Mouse (Mus musculus): ENCODE data around the gene Gm4778.
"Not testable (repeated sequence)": the region's sequence is repeated elsewhere in the genome, so short reads cannot be mapped to it uniquely, and the experiment has no call there.

Gm4778 gene

DNA sequence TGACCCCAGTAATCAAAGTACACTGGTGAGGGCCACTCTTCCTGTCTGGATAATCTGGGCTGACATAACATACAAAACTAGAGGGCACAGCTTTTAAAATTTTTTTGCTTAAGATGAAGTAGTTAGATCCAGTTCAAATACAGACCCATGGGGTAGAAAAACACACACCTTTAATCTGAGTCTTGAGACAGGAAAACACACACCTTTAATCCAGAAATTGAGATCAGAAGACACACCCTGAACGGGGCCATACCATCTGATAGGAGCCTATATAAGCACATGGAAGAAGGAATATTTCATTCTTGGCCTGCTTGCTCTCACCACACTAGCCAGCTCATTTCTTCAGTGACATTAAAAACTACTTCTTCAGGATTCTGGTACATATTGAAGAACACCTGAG lies at the start of gene Gm4778:
TSS of gene Gm4778 (plus strand) at position 301 of the 400 bp plus-strand sequence.
- DNase-seq (ENCODE audit: inconsistent ontology term) = not testable (repeated sequence)

DNA sequence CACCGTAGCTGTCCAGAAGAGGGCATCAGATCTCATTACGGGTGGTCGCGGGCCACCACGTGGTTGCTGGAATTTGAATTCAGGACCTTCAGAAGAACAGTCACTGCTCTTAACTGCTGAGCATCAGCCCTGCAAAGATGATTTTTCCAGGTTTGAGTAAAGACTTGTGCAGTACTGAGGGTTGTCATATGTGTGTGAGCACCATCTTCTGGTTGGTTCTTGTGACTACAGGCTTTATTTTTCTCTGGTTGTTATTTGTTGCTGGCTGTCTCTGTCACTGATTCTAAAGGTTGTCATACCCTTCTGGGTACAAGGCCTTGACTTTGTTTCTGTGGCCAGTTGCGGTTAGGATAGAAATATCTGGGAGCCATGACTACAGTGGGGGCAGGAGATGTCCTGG lies 3.2 kb upstream of the Gm4778 start:
- DNase-seq (ENCODE audit: inconsistent ontology term) = peak; percentile 21

DNA sequence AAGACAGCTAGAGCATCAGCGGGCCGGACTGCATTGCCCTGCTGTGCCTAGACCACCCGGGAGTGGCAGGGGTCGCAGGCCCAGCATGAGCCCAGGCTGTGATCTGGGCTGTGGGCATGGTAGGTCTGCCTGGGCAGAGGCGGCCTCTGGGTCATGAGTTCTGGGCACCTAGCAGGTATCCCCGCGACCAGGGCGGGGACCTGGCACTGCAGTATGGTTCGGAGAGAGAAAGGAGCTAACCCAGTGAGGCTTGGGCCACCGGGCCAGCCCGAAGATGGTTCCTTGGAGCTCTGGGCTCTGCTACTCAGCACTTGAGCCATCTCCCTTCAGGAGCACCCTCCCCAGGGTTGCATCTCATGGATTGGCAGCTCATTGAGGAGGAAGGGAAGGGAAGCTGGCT lies 12.2 kb downstream of the Gm4778 start:
- DNase-seq (ENCODE audit: inconsistent ontology term) = no peak

DNA sequence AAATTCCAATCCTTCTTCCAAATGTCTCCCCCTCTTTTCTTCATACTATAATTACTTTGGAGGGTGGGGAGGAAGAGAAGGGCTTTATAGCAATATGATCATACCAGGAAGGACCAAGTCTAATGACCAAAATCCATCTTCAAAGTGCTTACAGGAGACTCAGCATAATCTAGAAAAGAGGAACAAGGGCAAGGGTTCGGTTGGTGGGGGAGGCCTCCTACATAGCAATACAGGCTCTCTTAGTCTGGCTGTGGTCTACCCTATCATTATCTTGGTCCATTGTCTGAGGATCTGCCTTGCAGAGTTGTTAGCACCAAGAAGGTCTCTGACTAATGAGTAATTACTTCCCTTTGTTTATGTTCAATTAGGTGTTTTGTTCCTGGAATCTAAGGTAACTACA lies 41.6 kb downstream of the Gm4778 start:
- no peak for DNase-seq (ENCODE audit: inconsistent ontology term)

DNA sequence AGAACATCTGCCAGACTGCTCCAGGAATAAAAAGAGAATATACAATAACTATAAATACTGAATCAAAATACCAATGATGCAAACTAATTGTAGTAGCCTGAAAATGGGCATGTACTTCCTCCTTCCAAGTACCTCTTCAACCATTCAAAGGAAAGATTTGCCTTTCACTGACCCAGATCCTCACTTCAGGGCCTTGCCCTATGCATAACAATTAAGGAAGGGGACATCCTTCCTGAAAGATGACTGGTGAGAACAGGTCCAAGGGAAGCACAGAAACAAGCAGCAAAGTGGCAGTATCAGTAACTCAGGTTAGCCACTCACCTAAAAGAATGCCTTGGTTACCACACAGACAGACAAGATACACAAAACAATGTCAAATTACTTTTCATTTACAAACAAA lies 43.1 kb downstream of the Gm4778 start:
- no peak for DNase-seq (ENCODE audit: inconsistent ontology term)

DNA sequence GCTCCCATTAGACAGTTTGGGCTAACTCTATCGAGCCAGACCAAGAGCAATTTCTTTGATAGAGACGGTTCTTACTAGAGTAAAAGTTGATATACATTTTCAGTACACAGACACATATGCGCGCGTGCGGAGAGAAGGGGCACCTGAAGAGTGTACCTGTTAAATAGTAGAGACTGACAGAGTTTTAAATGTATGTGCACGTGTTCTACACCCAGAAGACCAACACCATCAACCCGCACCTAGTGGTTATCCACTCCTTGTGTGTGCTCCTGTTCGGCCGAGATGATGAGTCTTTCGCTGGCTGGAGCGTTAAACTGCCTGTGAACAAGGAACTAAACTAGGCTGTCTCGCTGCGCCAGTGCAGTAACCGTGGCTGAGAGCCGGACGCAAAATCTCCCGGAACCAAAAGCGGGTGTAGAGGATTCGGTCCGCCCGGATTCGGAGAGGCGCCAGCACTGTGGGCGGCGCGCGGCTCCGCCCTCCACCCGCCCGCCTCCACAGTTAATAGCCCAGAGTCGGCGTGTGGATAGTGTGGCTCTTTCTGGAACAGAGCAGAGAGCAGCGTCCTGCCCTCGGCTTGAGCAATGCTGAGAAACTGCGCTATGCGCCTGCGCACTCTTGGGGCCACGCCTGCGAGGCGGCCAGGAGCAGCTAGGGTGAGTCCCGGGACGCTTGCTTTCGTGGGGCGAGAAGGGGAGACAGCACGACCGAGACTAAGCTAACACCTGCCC lies 46.0 kb downstream of the Gm4778 start, which contains the start of gene Them4:
TSS of gene Them4 (plus strand) at position 457 of the 731 bp plus-strand sequence.
- DNase-seq (ENCODE audit: inconsistent ontology term) = peak; percentile 98

DNA sequence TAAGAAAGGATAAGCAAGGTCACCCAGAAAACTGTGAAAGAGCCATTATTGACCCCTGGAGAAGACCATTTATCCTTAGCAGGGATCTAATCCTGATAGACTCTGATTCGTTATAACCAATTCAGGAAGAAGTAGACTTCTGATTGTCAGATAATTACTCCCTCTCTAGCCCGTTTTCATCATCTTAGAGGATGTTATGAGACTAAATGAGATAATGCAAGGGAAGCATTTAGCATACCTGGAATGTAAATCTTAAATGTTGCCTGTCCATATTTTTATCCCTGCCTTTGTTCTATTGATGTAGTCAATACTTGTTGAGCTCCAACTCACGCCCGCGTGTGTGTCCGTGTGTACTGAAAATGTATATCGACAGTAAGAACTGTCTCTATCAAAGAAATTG lies 46.7 kb downstream of the Gm4778 start:
- no peak for DNase-seq (ENCODE audit: inconsistent ontology term)

DNA sequence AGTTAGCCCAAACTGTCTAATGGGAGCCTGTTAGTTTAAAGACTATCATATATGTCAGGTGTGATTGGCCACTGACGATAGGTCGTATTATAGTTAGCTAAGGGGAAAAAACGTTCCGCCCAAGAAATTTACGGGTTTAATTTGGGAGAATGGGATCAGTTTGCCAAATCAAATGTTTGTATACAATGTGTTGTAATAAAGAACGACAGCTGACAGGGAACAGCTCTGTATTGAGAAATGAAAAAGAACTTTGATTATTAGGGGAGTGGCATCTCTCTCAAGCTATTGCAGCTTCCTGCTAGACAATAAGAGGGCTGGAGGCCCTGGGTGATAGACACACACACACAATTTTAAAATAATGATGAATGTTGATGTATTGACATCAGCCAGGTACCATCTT lies 47.1 kb downstream of the Gm4778 start:
- no peak for DNase-seq (ENCODE audit: inconsistent ontology term)

DNA sequence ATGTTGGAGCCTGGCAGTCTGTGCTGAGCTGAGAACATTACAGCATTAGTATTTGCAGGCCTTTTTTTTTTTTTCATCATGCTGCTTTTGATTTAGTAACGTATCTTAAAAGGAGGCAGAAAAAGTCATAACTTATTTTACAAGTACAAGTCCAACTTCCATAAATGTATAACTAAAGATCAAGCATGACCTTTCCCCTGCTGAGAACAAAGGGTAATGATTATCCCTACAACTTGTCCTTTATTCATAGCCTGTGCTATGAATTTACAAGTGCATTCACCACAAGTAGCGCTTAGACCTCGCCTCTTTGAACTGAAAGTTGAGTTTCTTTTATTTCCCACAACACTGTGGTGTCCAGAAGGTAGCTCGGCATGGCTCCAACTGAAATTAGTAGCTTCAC lies 47.5 kb downstream of the Gm4778 start:
- DNase-seq (ENCODE audit: inconsistent ontology term) = no peak
